Mouse (Mus musculus) ES-Bruce4 (cell line): ENCODE measurements around the gene Esyt2. TPM values are rescaled to one million over a fixed set of nuclear protein-coding genes. Genes with fewer than 3 reads are reported as not detected.

ENCODE experiments used
- H3K27ac ChIP-seq: 2 replicates; pipeline ENCODE4 v1.5.1; 2012; ENCODE audit warnings: low read length, inconsistent platforms; ENCODE audit not compliant: insufficient read depth
- H3K27me3 ChIP-seq: 2 replicates; pipeline ENCODE4 v1.6.1; 2012; ENCODE audit warnings: mild to moderate bottlenecking, low read length, inconsistent platforms; ENCODE audit not compliant: control insufficient read depth, poor library complexity, insufficient read depth, severe bottlenecking
- H3K36me3 ChIP-seq: 2 replicates; pipeline ENCODE4 v1.6.1; 2012; ENCODE audit warnings: inconsistent platforms, mild to moderate bottlenecking, low read length, moderate library complexity; ENCODE audit not compliant: control insufficient read depth, poor library complexity, insufficient read depth, severe bottlenecking
- H3K4me1 ChIP-seq: one replicate; pipeline ENCODE4 v1.8.1; 2011; ENCODE audit warnings: low read length; ENCODE audit not compliant: control insufficient read depth, insufficient read depth
- H3K4me3 ChIP-seq: 2 replicates; pipeline ENCODE4 v1.5.1; 2011; ENCODE audit warnings: low read depth, mild to moderate bottlenecking, low read length
- H3K9ac ChIP-seq: 2 replicates; pipeline ENCODE4 v1.6.1; 2012; ENCODE audit warnings: low read depth, mild to moderate bottlenecking, inconsistent platforms; ENCODE audit not compliant: poor library complexity, severe bottlenecking
- H3K9me3 ChIP-seq: replicated peaks from 2 replicates; pipeline ENCODE4 v1.6.1; 2012; ENCODE audit warnings: mild to moderate bottlenecking, low read length, inconsistent platforms; ENCODE audit not compliant: control insufficient read depth, poor library complexity, insufficient read depth, severe bottlenecking
- CTCF ChIP-seq: IDR thresholded peaks from one replicate; pipeline ENCODE4 v1.8.1; 2011; ENCODE audit warnings: low read depth, low read length
- EP300 ChIP-seq: IDR thresholded peaks from 2 replicates; pipeline ENCODE4 v1.6.1; 2011; ENCODE audit warnings: low read depth, low read length; ENCODE audit not compliant: insufficient read depth
- POLR2A ChIP-seq: IDR thresholded peaks from one replicate; pipeline ENCODE4 v1.8.1; 2011; ENCODE audit warnings: low read length; ENCODE audit not compliant: insufficient read depth
- polyA plus RNA-seq: library from polyadenylated mRNA; stranded (reverse); fragments of >200 nt; gene quantifications from 2 replicates; pipeline ENCODE4 v1.2.4, GENCODE M21; 2011; ENCODE audit warnings: low read depth; ENCODE audit not compliant: missing spikeins, insufficient read depth, insufficient read length

The Esyt2 gene
- polyA plus RNA-seq, 1 experiment = 68.9 TPM

- Histone ChIP-seq H3K27ac (no peak overlapping the region), H3K27me3 (no peaks in the 10 kb centered on the region), H3K9me3 (no peaks in the 10 kb centered on the region), H3K4me1 (no peaks in the 10 kb centered on the region), H3K9ac (no peak overlapping the region), H3K36me3 (no peaks in the 10 kb centered on the region), H3K4me3 (no peak overlapping the region)
- no peak for TF ChIP-seq EP300
- TF ChIP-seq POLR2A = no peak
- no peak for TF ChIP-seq CTCF
Observed at GRCm38 (mm10) chr12:116306042-116306441, 25.0 kb downstream of the Esyt2 start.

- TF ChIP-seq CTCF (no peak), EP300 (no peak), POLR2A (no peak)
- no peak overlapping the region for H3K27ac ChIP-seq
- H3K36me3 ChIP-seq = no peaks in the 10 kb centered on the region
- no peaks in the 10 kb centered on the region for H3K9me3 ChIP-seq
- no peaks in the 10 kb centered on the region for H3K4me1 ChIP-seq
- no peaks in the 10 kb centered on the region for H3K27me3 ChIP-seq
- no peak overlapping the region for H3K4me3 ChIP-seq
- no peak overlapping the region for H3K9ac ChIP-seq
Observed at GRCm38 (mm10) chr12:116307870-116308269, 26.9 kb downstream of the Esyt2 start.

GRCm38 (mm10) chr12:116308612-116309011, 27.6 kb downstream of the Esyt2 start:
- Histone ChIP-seq H3K4me3 (no peak overlapping the region), H3K36me3 (no peaks in the 10 kb centered on the region), H3K9me3 (no peaks in the 10 kb centered on the region), H3K4me1 (no peaks in the 10 kb centered on the region), H3K9ac (no peak overlapping the region), H3K27me3 (no peaks in the 10 kb centered on the region), H3K27ac (no peak overlapping the region)
- TF ChIP-seq CTCF (no peak), EP300 (no peak), POLR2A (no peak)

- no peaks in the 10 kb centered on the region for H3K4me1 ChIP-seq
- TF ChIP-seq POLR2A (no peak), EP300 (no peak), CTCF (no peak)
- no peak overlapping the region for H3K9ac ChIP-seq
- no peaks in the 10 kb centered on the region for H3K27me3 ChIP-seq
- no peaks in the 10 kb centered on the region for H3K36me3 ChIP-seq
- no peaks in the 10 kb centered on the region for H3K9me3 ChIP-seq
- no peak overlapping the region for H3K4me3 ChIP-seq
- H3K27ac ChIP-seq = no peak overlapping the region
Observed at GRCm38 (mm10) chr12:116313816-116314215, 32.8 kb downstream of the Esyt2 start.

GRCm38 (mm10) chr12:116315498-116315897, 34.5 kb downstream of the Esyt2 start:
- Histone ChIP-seq H3K4me1 (no peaks in the 10 kb centered on the region), H3K36me3 (no peaks in the 10 kb centered on the region), H3K4me3 (no peak overlapping the region), H3K9ac (no peak overlapping the region), H3K27ac (no peak overlapping the region), H3K27me3 (no peaks in the 10 kb centered on the region), H3K9me3 (no peaks in the 10 kb centered on the region)
- no peak for TF ChIP-seq POLR2A
- TF ChIP-seq EP300 = no peak
- TF ChIP-seq CTCF = no peak

- no peak overlapping the region for H3K9ac ChIP-seq
- no peaks in the 10 kb centered on the region for H3K9me3 ChIP-seq
- H3K27me3 ChIP-seq = no peaks in the 10 kb centered on the region
- no peaks in the 10 kb centered on the region for H3K36me3 ChIP-seq
- H3K4me1 ChIP-seq = no peaks in the 10 kb centered on the region
- no peak for TF ChIP-seq POLR2A
- TF ChIP-seq CTCF = no peak
- TF ChIP-seq EP300 = no peak
- no peak overlapping the region for H3K27ac ChIP-seq
- no peak overlapping the region for H3K4me3 ChIP-seq
Observed at GRCm38 (mm10) chr12:116317818-116318217, 36.8 kb downstream of the Esyt2 start.
